Mouse (Mus musculus) spleen, embryonic (tissue): ENCODE measurements around the gene Rcan1.

Source experiments
- CTCF ChIA-PET: fragments of 350-600 bp; sonication (Branson Sonifier 250); formaldehyde crosslinking; loops from one replicate; lab custom pipeline; 2022; lab: Charles Lee

Rcan1 gene

DNA sequence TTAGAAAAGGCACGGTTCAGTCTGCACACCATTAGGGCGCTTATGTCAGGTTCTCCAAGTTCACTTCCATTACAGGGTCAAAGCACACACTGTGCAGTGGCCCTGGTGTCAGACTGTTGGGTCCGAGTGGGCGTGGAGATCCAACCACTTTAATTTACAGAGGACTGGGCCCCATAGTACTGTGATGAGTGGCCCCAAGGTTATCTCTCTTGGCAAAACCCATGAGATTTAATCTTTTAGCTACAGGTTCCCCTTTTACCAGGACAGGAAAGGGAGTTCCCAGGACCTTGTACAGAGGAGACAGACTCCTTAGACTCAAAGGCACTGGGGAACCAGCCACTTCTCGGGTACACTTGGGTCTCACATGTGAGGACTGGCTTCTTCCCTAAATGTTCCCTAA lies 115.3 kb downstream of the Rcan1 start:
- CTCF ChIA-PET, result no interaction called here

DNA sequence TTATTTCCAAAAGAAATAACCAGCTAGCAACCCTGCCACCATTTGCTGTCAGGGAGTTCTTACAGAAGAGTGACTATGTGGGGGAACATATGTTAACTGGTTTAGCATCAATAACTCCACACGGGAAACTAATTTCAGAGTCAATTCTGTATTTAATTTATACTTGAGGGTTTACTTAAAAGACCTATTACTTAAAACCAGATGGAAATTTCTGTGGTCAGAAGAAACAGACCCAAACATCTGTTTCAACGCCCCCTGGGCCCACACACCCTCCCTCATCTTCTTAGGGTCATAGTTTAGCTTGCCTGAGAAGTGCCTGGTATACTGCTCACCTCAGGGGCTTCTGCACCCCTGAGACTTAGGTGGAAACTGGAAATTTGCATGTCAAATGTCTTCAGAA lies 116.8 kb downstream of the Rcan1 start:
- CTCF ChIA-PET, result no interaction called here

DNA sequence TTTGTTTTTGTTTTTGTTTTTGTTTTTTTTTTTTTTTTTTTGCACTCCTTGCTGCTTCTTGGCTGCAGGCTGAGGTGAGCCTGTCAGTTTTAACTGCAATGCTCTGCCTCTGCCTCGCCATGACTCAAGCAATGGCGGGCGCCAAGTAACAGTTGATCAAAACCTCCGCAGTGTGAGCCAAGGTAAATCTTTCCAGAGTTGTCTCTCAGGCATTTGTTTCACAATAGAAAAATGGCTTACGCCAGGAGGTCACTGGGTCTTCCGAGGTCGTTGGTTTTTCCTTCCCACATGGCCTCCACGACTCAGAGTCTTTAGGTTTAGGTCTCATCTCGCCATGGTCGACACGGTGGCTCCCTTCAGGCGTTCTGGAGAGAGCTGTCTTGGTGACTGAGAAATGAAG lies 117.4 kb downstream of the Rcan1 start:
- CTCF ChIA-PET, result no interaction called here

DNA sequence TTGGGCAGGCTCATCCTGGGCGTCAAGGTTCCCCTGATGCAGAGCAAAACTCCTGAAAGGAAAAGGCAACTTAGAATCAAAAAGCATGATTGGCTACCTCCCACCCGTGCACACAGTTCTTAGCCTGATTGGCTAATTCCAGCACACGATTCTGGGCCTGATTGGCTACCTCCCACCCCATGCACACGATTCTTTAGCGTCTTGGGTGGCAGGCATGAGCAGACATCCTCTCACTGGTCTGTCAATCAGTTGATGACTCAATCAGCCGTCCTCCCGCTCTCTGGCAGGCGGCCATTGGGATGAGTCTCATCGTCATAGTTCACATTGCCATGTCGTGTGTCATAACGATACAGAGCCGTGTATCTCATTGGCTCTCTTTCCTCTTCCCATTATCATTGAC lies 121.7 kb downstream of the Rcan1 start:
- CTCF ChIA-PET, result no interaction called here

DNA sequence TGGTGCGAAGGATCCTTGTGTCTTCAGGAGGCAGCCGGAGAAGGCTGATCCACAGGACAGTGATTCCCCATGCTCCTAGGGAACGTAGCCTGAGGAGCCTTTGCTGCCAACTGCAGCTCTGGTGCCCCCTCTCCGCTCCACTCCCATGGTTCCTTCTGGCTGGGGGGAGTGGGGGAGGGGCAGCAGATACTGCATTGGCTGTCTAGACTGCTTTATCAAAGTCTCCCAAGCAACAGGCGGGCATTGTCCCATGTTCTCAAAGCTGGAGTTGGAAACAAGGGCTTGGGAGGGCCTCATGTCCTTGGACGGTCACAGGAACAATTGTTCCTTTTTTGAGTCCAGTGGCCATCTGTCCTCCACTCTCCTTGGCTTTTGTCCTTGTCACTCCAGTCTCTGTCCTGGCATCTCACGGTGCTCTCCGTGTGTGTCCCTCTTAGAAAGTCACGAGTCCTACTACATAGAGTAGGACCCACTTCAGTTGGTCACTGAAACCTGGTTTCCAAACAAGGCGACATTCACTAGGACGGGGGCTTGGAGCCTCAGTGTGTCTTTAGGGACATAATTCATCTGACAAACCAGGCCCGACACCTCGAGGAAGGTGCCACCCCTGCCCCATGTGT lies 124.3 kb downstream of the Rcan1 start:
- CTCF ChIA-PET, result no interaction called here

DNA sequence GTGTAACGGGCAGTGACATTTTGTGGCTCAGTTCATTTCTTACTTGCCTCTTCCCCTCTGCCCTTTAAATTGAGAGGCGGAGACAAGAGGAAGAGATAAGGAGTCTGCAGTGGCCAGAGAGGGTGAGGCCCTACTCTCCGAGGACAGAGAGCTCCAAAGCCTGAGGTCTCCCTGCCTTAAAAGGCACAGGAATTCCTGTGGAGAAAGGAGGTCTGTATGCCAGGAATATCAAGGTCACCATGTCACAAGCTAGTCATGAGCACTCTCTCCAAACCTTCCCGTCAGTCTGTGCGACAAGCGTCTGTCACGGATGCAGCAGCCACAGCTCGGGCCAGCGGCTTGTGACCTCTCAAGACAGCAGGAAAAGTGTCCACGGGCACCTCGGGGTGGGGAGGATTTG lies 125.5 kb downstream of the Rcan1 start:
- CTCF ChIA-PET, result no interaction called here
